Mouse (Mus musculus) liver, adult 2 months (tissue): ENCODE data around the gene Mpdu1. TPM values are rescaled to one million over a fixed set of nuclear protein-coding genes. Genes with fewer than 3 reads are reported as not detected.
A peak's percentile ranks its signal among the peaks of the same experiment; 100 is the strongest.

Experiments
- DNase-seq: peaks from one replicate; pipeline ENCODE4 v3.0.0-alpha.2; 2011; ENCODE audit warnings: low read depth, low spot score; ENCODE audit errors: extremely low read depth
- H3K27ac ChIP-seq: fragments of 200-500 bp; replicated peaks from 2 replicates; pipeline ENCODE4 v1.5.1; 2012; ENCODE audit warnings: low read depth, mild to moderate bottlenecking, control low read depth, inconsistent platforms, low read length; ENCODE audit not compliant: insufficient read depth
- H3K27me3 ChIP-seq: fragments of 200-500 bp; 2 replicates; pipeline ENCODE4 v1.6.1; 2012; ENCODE audit warnings: mild to moderate bottlenecking, moderate library complexity, low read length, inconsistent platforms; ENCODE audit not compliant: control insufficient read depth, insufficient read depth
- H3K36me3 ChIP-seq: fragments of 200-500 bp; 2 replicates; pipeline ENCODE4 v1.6.1; 2012; ENCODE audit warnings: low read length, inconsistent platforms; ENCODE audit not compliant: control insufficient read depth, insufficient read depth
- H3K4me1 ChIP-seq: fragments of 200-500 bp; 2 replicates; pipeline ENCODE4 v1.6.1; 2011; ENCODE audit warnings: low read length; ENCODE audit not compliant: control insufficient read depth, insufficient read depth
- H3K4me3 ChIP-seq: fragments of 200-500 bp; 2 replicates; pipeline ENCODE4 v1.5.1; 2011; ENCODE audit warnings: low read depth, mild to moderate bottlenecking, control low read depth, low read length, moderate library complexity; ENCODE audit not compliant: insufficient read depth
- H3K79me2 ChIP-seq: fragments of 200-500 bp; 2 replicates; pipeline ENCODE4 v1.6.1; 2012; ENCODE audit warnings: inconsistent platforms, mild to moderate bottlenecking, low read length, moderate library complexity; ENCODE audit not compliant: control insufficient read depth, insufficient read depth
- H3K9ac ChIP-seq: fragments of 200-500 bp; 2 replicates; pipeline ENCODE4 v1.6.1; 2012; ENCODE audit warnings: low read depth, mild to moderate bottlenecking, control low read depth, inconsistent platforms, low read length
- CTCF ChIP-seq: fragments of 200-500 bp; IDR thresholded peaks from 2 replicates; pipeline ENCODE4 v1.5.1; 2011; ENCODE audit warnings: low read depth, low read length, control low read depth
- POLR2A ChIP-seq: fragments of 200-500 bp; IDR thresholded peaks from 2 replicates; pipeline ENCODE4 v1.6.1; 2011; ENCODE audit warnings: low read length, control low read depth; ENCODE audit not compliant: insufficient read depth; ENCODE audit errors: extremely low read depth
- WGBS: fragments of 180-500 bp; shearing (Covaris S2); methylation state at CpG from one replicate; pipeline ENCODE4 v1.1.7; 2018; 5-methylcytosine and 5-hydroxymethylcytosine counted together
- polyA plus RNA-seq: library from polyadenylated mRNA; depleted of rRNA; stranded (reverse); fragments of >200 nt; gene quantifications from 2 replicates; pipeline ENCODE4 v1.2.3, GENCODE M21; 2012
- total RNA-seq: library from RNA; depleted of rRNA; stranded (reverse); fragments of >200 nt; gene quantifications from 2 replicates; pipeline ENCODE4 v1.2.3, GENCODE M21; 2014

Mpdu1 gene
- total and polyA plus RNA-seq, 2 experiments = 49.9 to 115 TPM

DNA sequence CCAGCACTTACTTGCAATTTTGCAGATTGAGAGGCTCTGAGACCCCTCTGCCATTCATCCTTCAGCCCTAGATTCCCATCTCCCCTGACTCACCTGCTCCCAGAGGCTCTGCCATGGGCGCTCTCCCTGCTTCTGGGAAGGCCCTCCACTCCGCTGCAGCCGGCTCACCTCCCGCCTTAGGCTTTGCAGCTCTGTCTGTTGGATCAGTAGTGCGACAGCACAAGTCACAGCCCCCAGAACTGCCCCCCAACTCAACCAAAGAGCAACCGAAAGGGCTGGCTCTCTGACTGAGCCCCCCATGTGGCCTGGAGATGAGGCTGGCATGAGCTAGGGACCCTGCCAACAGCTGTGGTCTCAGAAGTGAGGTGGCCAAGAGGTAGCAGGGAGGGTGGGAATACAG lies 22.5 kb upstream of the Mpdu1 start:
- H3K79me2 ChIP-seq = peaks cover 11% of the 10 kb centered on the region; the same call in 1 of the 2 replicates
- TF ChIP-seq POLR2A (no peak), CTCF (no peak)
- H3K4me1 ChIP-seq = peaks cover 11% of the 10 kb centered on the region
- DNase-seq = no peak
- H3K27ac ChIP-seq = peak overlapping the region; percentile 80
- H3K36me3 ChIP-seq = no peaks in the 10 kb centered on the region
- no peaks in the 10 kb centered on the region for H3K27me3 ChIP-seq
- H3K4me3 ChIP-seq = no peak overlapping the region
- H3K9ac ChIP-seq = peak overlapping the region; percentile 38
- WGBS = 95% methylated on average over 6 of the region's 6 CpGs

DNA sequence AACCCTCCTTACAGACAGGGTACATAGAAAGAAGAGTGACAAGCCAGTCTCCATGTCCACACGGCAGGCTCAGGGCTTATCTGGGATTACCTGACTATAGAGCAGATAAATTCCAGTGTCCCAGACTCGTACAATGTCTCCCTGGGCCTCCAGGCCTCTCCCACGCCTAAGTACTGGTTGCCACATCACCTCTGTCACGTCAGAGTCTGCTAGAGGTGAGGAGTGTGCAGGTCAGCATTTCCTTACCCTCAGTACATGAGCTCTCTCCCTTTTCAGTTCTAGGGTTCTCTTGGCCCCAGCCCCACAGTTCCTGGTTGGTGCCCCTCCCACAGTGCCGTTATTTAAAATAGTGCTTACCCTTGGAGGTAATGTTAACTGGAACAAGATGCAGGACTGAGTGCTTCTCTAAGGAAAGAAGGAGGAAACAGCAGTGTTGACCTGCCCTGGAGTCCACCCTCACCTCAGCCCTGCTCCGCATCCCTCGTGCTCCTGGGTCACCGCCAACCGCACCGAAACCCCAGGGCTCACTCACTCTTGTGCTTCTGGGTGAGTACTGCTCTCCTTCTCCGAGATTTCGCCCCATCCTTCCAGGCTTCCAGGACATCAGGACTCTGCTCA lies 21.8 kb upstream of the Mpdu1 start:
- Histone ChIP-seq H3K4me3 (no peak overlapping the region), H3K4me1 (peaks cover 11% of the 10 kb centered on the region), H3K9ac (no peak overlapping the region)

DNA sequence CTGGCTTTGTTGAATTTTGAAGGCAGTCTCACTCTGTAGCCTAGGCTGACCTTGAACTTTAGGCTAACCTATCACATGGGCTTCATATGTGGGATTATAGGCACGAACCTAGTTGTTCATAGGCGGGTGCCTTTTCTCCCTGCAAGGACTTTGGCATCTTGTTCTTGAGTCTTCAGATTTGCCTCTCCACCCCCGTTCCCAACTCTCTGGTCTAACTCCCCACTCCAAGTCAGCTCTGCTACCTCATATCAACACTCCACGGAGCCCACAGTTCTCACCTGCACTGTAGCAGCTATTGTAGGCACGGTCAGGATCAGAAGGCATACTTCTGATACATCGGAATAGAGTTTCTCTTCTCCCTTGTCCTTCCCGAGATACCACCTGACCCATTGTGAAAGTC lies 21.1 kb upstream of the Mpdu1 start:
- H3K4me3 ChIP-seq = no peak overlapping the region
- no peak for TF ChIP-seq POLR2A
- no peak for TF ChIP-seq CTCF
- 82% methylated on average over 7 of the region's 7 CpGs for WGBS
- peaks cover 11% of the 10 kb centered on the region for H3K4me1 ChIP-seq
- H3K36me3 ChIP-seq = no peaks in the 10 kb centered on the region; the same call in 1 of the 2 replicates
- peaks cover 11% of the 10 kb centered on the region; the same call in 1 of the 2 replicates for H3K79me2 ChIP-seq
- no peaks in the 10 kb centered on the region for H3K27me3 ChIP-seq
- H3K9ac ChIP-seq = no peak overlapping the region
- no peak overlapping the region for H3K27ac ChIP-seq
- no peak for DNase-seq

More for the DNA sequence above, 21.8 kb upstream of the Mpdu1 start:
- DNase-seq = no peak
- TF ChIP-seq CTCF = no peak
- TF ChIP-seq POLR2A = no peak
- H3K27ac ChIP-seq = no peak overlapping the region
- WGBS = 81% methylated on average over 12 of the region's 12 CpGs
- peaks cover 11% of the 10 kb centered on the region; the same call in 1 of the 2 replicates for H3K79me2 ChIP-seq
- H3K27me3 ChIP-seq = no peaks in the 10 kb centered on the region
- no peaks in the 10 kb centered on the region for H3K36me3 ChIP-seq

DNA sequence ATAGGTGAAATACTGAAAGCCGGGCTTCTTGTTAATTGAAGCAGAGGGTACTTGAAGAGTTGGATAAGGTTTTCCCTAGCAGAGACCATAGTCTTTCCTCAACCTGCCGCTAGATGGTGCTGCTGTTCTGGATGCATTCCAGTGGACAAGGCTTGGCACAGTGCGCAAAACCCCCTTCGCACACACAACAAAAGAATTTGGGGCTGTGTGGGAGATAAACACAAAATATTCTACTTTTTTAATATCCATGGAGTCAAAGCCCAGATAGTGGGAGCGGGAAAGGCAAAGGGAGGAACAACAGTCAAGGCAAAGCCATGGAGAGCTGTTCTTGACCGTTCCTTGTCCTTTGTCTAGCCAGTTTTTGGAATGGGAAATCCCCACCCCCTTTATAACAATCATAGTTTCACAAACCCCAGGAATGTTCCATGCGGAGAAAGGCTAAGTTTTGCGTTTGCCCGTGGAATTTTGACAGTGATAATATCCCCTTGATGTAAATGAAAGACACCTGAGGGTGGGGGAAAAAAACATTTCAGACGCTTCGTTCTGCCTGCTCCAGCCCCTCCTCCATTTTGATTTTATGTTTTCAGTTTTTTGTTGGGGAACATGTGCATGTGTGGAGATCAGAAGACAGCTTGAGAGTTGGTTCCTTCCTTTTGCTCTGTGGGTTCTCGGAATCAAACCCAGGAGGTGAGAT lies 20.5 kb upstream of the Mpdu1 start:
- 26% methylated on average over 12 of the region's 12 CpGs for WGBS
- H3K27ac ChIP-seq = no peak overlapping the region

DNA sequence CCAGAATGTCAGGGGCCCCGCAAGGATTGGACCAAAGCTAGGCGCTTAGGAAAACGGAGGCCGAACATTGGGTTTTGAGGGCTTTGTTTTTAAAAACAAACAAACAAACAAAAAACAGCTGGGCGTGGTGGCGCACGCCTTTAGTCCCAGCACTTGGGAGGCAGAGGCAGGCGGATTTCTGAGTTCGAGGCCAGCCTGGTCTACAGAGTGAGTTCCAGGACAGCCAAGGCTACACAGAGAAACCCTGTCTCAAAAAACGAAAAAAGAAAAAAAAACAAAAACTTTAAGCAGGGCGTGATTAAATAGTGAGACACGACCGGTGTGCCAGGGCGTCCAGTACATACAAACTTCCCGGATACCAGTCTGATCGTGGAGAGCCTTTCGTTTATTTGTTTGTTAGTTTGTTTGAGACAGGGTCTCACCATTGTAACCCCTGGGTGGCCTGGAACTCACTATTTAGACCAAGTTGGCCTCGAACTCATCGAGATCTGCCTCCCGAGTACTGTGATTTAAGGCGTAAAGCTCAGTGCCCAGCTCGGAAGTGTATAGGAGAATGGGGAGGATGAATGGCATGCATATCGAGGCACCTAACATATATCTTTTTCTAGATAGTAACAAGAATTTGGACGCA lies 19.9 kb upstream of the Mpdu1 start:
- peaks cover 10% of the 10 kb centered on the region for H3K36me3 ChIP-seq
- H3K4me3 ChIP-seq = peak overlapping the region; percentile 78
- no peak for DNase-seq
- peak overlapping the region; percentile 84 for H3K9ac ChIP-seq
- no peaks in the 10 kb centered on the region for H3K27me3 ChIP-seq
- peak overlapping the region; percentile 94 for H3K27ac ChIP-seq
- peaks cover 11% of the 10 kb centered on the region; the same call in 1 of the 2 replicates for H3K79me2 ChIP-seq
- no peak for TF ChIP-seq POLR2A
- no peak for TF ChIP-seq CTCF
- H3K4me1 ChIP-seq = peaks cover 11% of the 10 kb centered on the region
- 15% methylated on average over 24 of the region's 24 CpGs for WGBS

More for the DNA sequence above, 20.5 kb upstream of the Mpdu1 start:
- no peak overlapping the region for H3K9ac ChIP-seq
- no peaks in the 10 kb centered on the region for H3K27me3 ChIP-seq
- peaks cover 6% of the 10 kb centered on the region for H3K36me3 ChIP-seq
- H3K4me3 ChIP-seq = no peak overlapping the region
- DNase-seq = peak; percentile 66
- H3K4me1 ChIP-seq = peaks cover 11% of the 10 kb centered on the region
- peaks cover 11% of the 10 kb centered on the region; the same call in 1 of the 2 replicates for H3K79me2 ChIP-seq
- TF ChIP-seq POLR2A = no peak
- TF ChIP-seq CTCF = peak; percentile 87
